Mouse (Mus musculus) intestine, embryonic 16.5 days (tissue): Measurements from ENCODE around the gene Sf3b3. TPM values are rescaled to one million over a fixed set of nuclear protein-coding genes. Genes with fewer than 3 reads are reported as not detected.

Experiments used
- ATAC-seq: fragments of 200-750 bp; cut with Nextera tagmentation; 2 replicates; pipeline ENCODE4 v1.8.0; 2017; ENCODE audit warnings: moderate TSS enrichment, moderate library complexity
- H3K27ac ChIP-seq: fragments of 300-500 bp; sonication (generic); 2 replicates; pipeline ENCODE4 v1.5.1; 2014; ENCODE audit warnings: mild to moderate bottlenecking, low read length
- H3K27me3 ChIP-seq: fragments of 300-500 bp; sonication (generic); replicated peaks from 2 replicates; pipeline ENCODE4 v1.6.1; 2014; ENCODE audit warnings: low read length, control low read depth, mixed read lengths; ENCODE audit not compliant: control insufficient read depth, insufficient read depth
- H3K36me3 ChIP-seq: fragments of 300-500 bp; sonication (generic); 2 replicates; pipeline ENCODE4 v1.6.1; 2014; ENCODE audit warnings: low read length, control low read depth; ENCODE audit not compliant: control insufficient read depth, insufficient read depth
- H3K4me1 ChIP-seq: fragments of 300-500 bp; sonication (generic); 2 replicates; pipeline ENCODE4 v1.6.1; 2014; ENCODE audit warnings: low read length, control low read depth, mixed read lengths; ENCODE audit not compliant: control insufficient read depth, insufficient read depth
- H3K4me2 ChIP-seq: fragments of 300-500 bp; sonication (generic); 2 replicates; pipeline ENCODE4 v1.6.1; 2014; ENCODE audit warnings: low read depth, low read length, control low read depth
- H3K4me3 ChIP-seq: fragments of 300-500 bp; sonication (generic); 2 replicates; pipeline ENCODE4 v1.5.1; 2014; ENCODE audit warnings: mild to moderate bottlenecking, low read length
- H3K9ac ChIP-seq: fragments of 300-500 bp; sonication (generic); 2 replicates; pipeline ENCODE4 v1.6.1; 2014; ENCODE audit warnings: low read depth, low read length
- H3K9me3 ChIP-seq: fragments of 300-500 bp; sonication (generic); 2 replicates; pipeline ENCODE4 v1.6.1; 2016; ENCODE audit warnings: low read length, control low read depth; ENCODE audit not compliant: control insufficient read depth
- WGBS: fragments of 180-500 bp; shearing (Covaris S2); extraction: QIAGEN DNeasy Blood & Tissue Kit; methylation state at CpG from one replicate; pipeline ENCODE4 v1.1.7; 2014; 5-methylcytosine and 5-hydroxymethylcytosine counted together
- polyA plus RNA-seq: library from polyadenylated mRNA; unstranded; fragments of >200 nt; fragmentation: Nextera tagmentation; extraction: Ambion mirVana; gene quantifications from 2 replicates; pipeline ENCODE4 v1.2.1, GENCODE M21; 2015

The Sf3b3 gene
- polyA plus RNA-seq, 1 experiment from 2014 or later = 114 TPM

- Histone ChIP-seq H3K36me3 (no peaks in the 10 kb centered on the region), H3K4me3 (no peak overlapping the region), H3K9me3 (no peaks in the 10 kb centered on the region), H3K4me1 (0 out of 2 replicates have a peak, but pooled peaks cover 5% of the 10 kb centered on the region), H3K4me2 (no peak overlapping the region), H3K9ac (no peak overlapping the region), H3K27ac (no peak overlapping the region), H3K27me3 (no peaks in the 10 kb centered on the region)
- ATAC-seq = no peak
- 77% methylated on average over 6 of the region's 6 CpGs for WGBS
These were observed 71.9 kb downstream of the Sf3b3 start for GRCm38 (mm10) chr8:110774725-110775124.

GRCm38 (mm10) chr8:110774047-110774446 lies 72.5 kb downstream of the Sf3b3 start:
- Histone ChIP-seq H3K27ac (no peak overlapping the region), H3K9ac (no peak overlapping the region), H3K4me1 (0 out of 2 replicates have a peak, but pooled peaks cover 5% of the 10 kb centered on the region), H3K4me3 (no peak overlapping the region), H3K36me3 (no peaks in the 10 kb centered on the region), H3K4me2 (no peak overlapping the region), H3K27me3 (no peaks in the 10 kb centered on the region), H3K9me3 (no peaks in the 10 kb centered on the region)
- 68% methylated on average over 3 of the region's 3 CpGs for WGBS
- ATAC-seq = no peak

DNA sequence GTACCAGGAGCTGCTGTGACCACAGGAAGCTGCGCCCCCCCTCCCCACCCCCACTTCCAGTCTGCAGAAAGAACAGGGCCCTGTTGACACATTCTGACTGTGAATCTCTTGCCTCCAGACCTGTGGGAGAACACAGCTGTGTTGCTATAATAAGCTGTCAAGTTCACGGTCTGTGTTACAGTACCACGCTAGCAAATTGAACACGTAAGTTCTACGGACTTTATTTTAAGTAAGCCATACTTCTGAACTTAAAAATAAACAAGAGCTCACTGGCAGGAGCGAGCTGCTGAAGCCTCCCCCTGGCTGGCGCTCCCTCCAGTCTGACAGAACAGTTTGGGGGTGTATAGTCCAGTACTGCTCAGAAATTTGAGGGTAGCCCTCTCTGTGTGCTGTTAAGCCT lies 74.1 kb downstream of the Sf3b3 start:
- no peaks in the 10 kb centered on the region for H3K27me3 ChIP-seq
- no peak overlapping the region for H3K27ac ChIP-seq
- no peak overlapping the region for H3K4me3 ChIP-seq
- 47% methylated on average over 7 of the region's 7 CpGs for WGBS
- no peak overlapping the region for H3K9ac ChIP-seq
- no peaks in the 10 kb centered on the region for H3K36me3 ChIP-seq
- 0 out of 2 replicates have a peak, but pooled peaks cover 5% of the 10 kb centered on the region for H3K4me1 ChIP-seq
- H3K9me3 ChIP-seq = no peaks in the 10 kb centered on the region
- ATAC-seq = 0 out of 2 replicates have a peak, but pooled peaks have one; percentile 46
- H3K4me2 ChIP-seq = no peak overlapping the region

- H3K27me3 ChIP-seq = no peaks in the 10 kb centered on the region
- WGBS = 75% methylated on average over 6 of the region's 6 CpGs
- no peak overlapping the region for H3K4me2 ChIP-seq
- H3K4me3 ChIP-seq = no peak overlapping the region
- no peak for ATAC-seq
- H3K27ac ChIP-seq = no peak overlapping the region
- H3K4me1 ChIP-seq = 0 out of 2 replicates have a peak, but pooled peaks cover 2% of the 10 kb centered on the region
- no peaks in the 10 kb centered on the region for H3K36me3 ChIP-seq
- H3K9ac ChIP-seq = no peak overlapping the region
- no peaks in the 10 kb centered on the region for H3K9me3 ChIP-seq
These were observed 79.3 kb downstream of the Sf3b3 start for GRCm38 (mm10) chr8:110767261-110767660.

GRCm38 (mm10) chr8:110764671-110765070 lies 81.9 kb downstream of the Sf3b3 start:
- no peak for ATAC-seq
- H3K9ac ChIP-seq = no peak overlapping the region
- no peak overlapping the region for H3K27ac ChIP-seq
- H3K4me1 ChIP-seq = peaks cover 10% of the 10 kb centered on the region
- H3K9me3 ChIP-seq = no peaks in the 10 kb centered on the region
- 74% methylated on average over 3 of the region's 3 CpGs for WGBS
- no peaks in the 10 kb centered on the region for H3K27me3 ChIP-seq
- no peaks in the 10 kb centered on the region for H3K36me3 ChIP-seq
- no peak overlapping the region for H3K4me2 ChIP-seq
- H3K4me3 ChIP-seq = no peak overlapping the region

DNA sequence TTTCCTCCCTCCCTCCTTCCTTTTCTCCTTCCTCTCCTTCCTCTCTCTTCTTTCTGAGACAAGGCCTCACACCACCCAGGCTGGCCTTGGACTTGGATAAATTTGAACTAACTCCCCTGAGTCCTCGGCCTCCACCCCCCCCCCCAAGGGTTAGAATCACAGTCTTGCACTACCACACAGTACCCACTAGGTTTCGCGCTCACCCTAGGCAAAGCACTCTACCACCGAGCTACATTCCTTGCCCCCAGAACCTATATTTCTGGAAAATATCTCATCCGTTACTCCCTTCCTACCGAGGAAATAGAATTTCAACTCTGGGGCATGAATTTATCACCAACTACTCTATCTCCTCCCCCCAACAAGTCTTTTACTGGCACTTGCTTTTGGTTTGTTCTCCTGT lies 84.6 kb downstream of the Sf3b3 start:
- Histone ChIP-seq H3K36me3 (no peaks in the 10 kb centered on the region), H3K9ac (no peak overlapping the region), H3K9me3 (no peaks in the 10 kb centered on the region), H3K27ac (no peak overlapping the region), H3K4me3 (no peak overlapping the region), H3K4me1 (peaks cover 10% of the 10 kb centered on the region), H3K27me3 (no peaks in the 10 kb centered on the region), H3K4me2 (no peak overlapping the region)
- WGBS = 60% methylated on average over 6 of the region's 6 CpGs
- ATAC-seq = no peak

GRCm38 (mm10) chr8:110761185-110761584 lies 85.4 kb downstream of the Sf3b3 start:
- WGBS = 43% methylated on average over 5 of the region's 5 CpGs
- no peaks in the 10 kb centered on the region for H3K36me3 ChIP-seq
- ATAC-seq = peak; percentile 53
- peaks cover 10% of the 10 kb centered on the region for H3K4me1 ChIP-seq
- H3K27ac ChIP-seq = no peak overlapping the region
- H3K4me3 ChIP-seq = no peak overlapping the region
- no peak overlapping the region for H3K9ac ChIP-seq
- no peak overlapping the region for H3K4me2 ChIP-seq
- H3K9me3 ChIP-seq = no peaks in the 10 kb centered on the region
- no peaks in the 10 kb centered on the region for H3K27me3 ChIP-seq

DNA sequence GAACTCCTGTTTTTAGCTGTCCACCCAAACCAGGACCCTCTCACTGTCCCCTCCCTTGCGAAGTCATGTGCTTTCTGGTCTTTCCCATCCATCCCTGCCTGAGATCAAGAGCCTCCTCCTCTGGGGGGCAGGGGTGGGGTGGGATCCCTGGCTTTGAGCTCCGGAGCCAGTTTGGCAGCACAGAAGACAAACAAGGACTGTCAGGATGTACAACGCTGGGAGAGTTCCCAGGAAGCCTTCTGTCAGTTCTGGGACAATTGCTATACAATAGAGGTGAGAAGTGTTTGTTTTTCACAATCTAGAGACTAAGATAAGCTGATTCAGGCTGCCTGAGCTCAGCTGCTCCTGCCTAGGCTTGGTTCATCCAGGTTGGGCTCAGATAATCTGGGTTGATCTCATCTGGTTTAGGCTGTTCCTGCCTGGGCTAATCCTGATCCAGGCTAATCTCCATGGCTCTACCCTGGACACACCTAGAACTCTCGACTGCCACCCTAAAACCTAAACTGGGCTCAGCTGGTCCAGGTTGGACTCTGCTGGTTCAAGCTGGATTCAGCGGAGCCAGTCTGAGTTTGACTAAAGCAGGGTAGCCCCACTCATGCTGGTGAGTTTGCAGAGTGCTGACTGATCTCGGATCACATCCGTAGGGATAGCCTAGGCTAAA lies 86.2 kb downstream of the Sf3b3 start:
- Histone ChIP-seq H3K9ac (no peak overlapping the region), H3K9me3 (no peaks in the 10 kb centered on the region), H3K36me3 (no peaks in the 10 kb centered on the region), H3K27me3 (no peaks in the 10 kb centered on the region), H3K4me3 (no peak overlapping the region), H3K4me1 (peaks cover 10% of the 10 kb centered on the region), H3K4me2 (no peak overlapping the region), H3K27ac (peak overlapping the region; percentile 31; the same call in 1 of the 2 replicates)
- WGBS = 53% methylated on average over 7 of the region's 7 CpGs
- no peak for ATAC-seq
